Mouse (Mus musculus) neural tube, embryonic 15.5 days (tissue): ENCODE data around the gene Rrp8. TPM values are rescaled to one million over a fixed set of nuclear protein-coding genes. Genes with fewer than 3 reads are reported as not detected.

Source experiments
- ATAC-seq: fragments of 200-750 bp; cut with Nextera tagmentation; 2 replicates; pipeline ENCODE4 v1.8.0; 2017; ENCODE audit warnings: mild to moderate bottlenecking, moderate TSS enrichment, moderate library complexity; ENCODE audit not compliant: low FRiP score
- H3K27ac ChIP-seq: fragments of 300-500 bp; sonication (generic); replicated peaks from 2 replicates; pipeline ENCODE4 v1.5.1; 2015; ENCODE audit warnings: mild to moderate bottlenecking, inconsistent platforms
- H3K27me3 ChIP-seq: fragments of 300-500 bp; sonication (generic); replicated peaks from 2 replicates; pipeline ENCODE4 v1.6.1; 2015; ENCODE audit warnings: inconsistent platforms
- H3K36me3 ChIP-seq: fragments of 300-500 bp; sonication (generic); 2 replicates; pipeline ENCODE4 v1.6.1; 2015; ENCODE audit warnings: inconsistent platforms
- H3K4me1 ChIP-seq: fragments of 300-500 bp; sonication (generic); 2 replicates; pipeline ENCODE4 v1.6.1; 2015; ENCODE audit warnings: inconsistent platforms
- H3K4me2 ChIP-seq: fragments of 300-500 bp; sonication (generic); 2 replicates; pipeline ENCODE4 v1.6.1; 2015; ENCODE audit warnings: inconsistent platforms, mild to moderate bottlenecking, moderate library complexity
- H3K4me3 ChIP-seq: fragments of 300-500 bp; sonication (generic); replicated peaks from 2 replicates; pipeline ENCODE4 v1.5.1; 2015; ENCODE audit warnings: mild to moderate bottlenecking, inconsistent platforms
- H3K9ac ChIP-seq: fragments of 300-500 bp; sonication (generic); replicated peaks from 2 replicates; pipeline ENCODE4 v1.6.1; 2015; ENCODE audit warnings: mild to moderate bottlenecking, inconsistent platforms
- H3K9me3 ChIP-seq: fragments of 300-500 bp; sonication (generic); replicated peaks from 2 replicates; pipeline ENCODE4 v1.6.1; 2016; ENCODE audit warnings: inconsistent platforms
- WGBS: fragments of 180-500 bp; shearing (Covaris S2); methylation state at CpG from one replicate; pipeline ENCODE4 v1.1.7; 2015; ENCODE audit warnings: mixed read lengths; 5-methylcytosine and 5-hydroxymethylcytosine counted together
- polyA plus RNA-seq: library from polyadenylated mRNA; unstranded; fragments of >200 nt; fragmentation: Nextera tagmentation; extraction: Ambion mirVana; gene quantifications from 2 replicates; pipeline ENCODE4 v1.2.1, GENCODE M21; 2015

Gene Rrp8
- polyA plus RNA-seq, result 27.8 and 28.8 TPM in 2 replicates

- peaks cover 45% of the 10 kb centered on the region for H3K36me3 ChIP-seq
- no peaks in the 10 kb centered on the region for H3K9me3 ChIP-seq
- H3K9ac ChIP-seq, result peak within 1 kb of the TSS; percentile 91
- under 1% methylated on average over 30 of the region's 30 CpGs for WGBS
- H3K27me3 ChIP-seq, result no peaks in the 10 kb centered on the region
- H3K4me1 ChIP-seq, result peaks cover 37% of the 10 kb centered on the region
- peak within 1 kb of the TSS; percentile 86 for H3K27ac ChIP-seq
- peak within 1 kb of the TSS; percentile 89 for H3K4me2 ChIP-seq
- peak; percentile 33; the same call in 1 of the 2 replicates for ATAC-seq
- H3K4me3 ChIP-seq, result peak within 1 kb of the TSS; percentile 86
Measured at GRCm38 (mm10) chr7:105736911-105737521, at the start of gene Rrp8. TSS of gene Rrp8 (minus strand) at chr7:105737385.

DNA sequence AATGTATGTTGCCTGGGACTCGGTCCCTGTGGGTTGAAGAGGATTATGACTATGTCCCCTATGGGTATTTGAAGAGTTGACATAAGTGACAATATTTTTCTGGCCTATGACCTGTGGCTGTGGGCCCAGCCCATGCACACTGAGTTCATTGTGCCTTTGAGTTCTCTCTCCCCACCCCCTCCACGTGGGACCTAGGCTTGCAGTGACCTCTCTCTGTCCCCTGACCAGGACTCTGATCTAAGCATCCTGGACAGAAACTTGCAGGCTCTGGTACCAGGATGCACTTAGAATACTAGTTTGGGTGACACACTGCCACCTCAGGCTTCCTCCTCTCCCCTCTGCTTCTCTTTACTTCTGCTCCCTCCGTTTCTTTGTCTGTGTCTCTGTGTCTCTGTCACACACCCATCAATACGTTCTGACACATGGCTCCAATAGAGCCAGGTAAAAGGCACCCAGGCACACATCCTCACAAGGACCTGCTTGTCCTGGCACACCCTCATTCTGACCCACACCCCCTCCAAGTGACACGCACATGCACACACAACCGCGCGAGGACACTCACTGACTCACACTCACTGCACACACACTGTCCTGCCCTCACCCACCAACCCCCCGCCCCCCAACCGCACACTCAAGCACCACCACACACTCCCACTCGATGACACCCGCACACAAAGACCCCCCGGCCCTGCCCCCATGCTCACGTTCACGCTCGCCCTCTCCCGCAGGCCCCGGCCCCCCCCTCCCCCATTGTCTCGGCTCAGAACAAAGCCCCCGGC is 49.5 kb upstream of the Rrp8 start:
- peak overlapping the region; percentile 95 for H3K27ac ChIP-seq
- no peaks in the 10 kb centered on the region for H3K27me3 ChIP-seq
- 3% methylated on average over 20 of the region's 20 CpGs for WGBS
- H3K4me1 ChIP-seq, result peaks cover 50% of the 10 kb centered on the region
- H3K36me3 ChIP-seq, result peaks cover 11% of the 10 kb centered on the region
- H3K4me2 ChIP-seq, result peak overlapping the region; percentile 78
- ATAC-seq, result peak; percentile 81
- H3K4me3 ChIP-seq, result peak overlapping the region; percentile 73
- H3K9ac ChIP-seq, result peak overlapping the region; percentile 92
- no peaks in the 10 kb centered on the region for H3K9me3 ChIP-seq

GRCm38 (mm10) chr7:105784556-105784955 is 47.4 kb upstream of the Rrp8 start:
- H3K4me3 ChIP-seq, result peak overlapping the region; percentile 19
- peaks cover 32% of the 10 kb centered on the region for H3K36me3 ChIP-seq
- ATAC-seq, result no peak
- peaks cover 58% of the 10 kb centered on the region for H3K4me1 ChIP-seq
- peak overlapping the region; percentile 48; the same call in 1 of the 2 replicates for H3K27ac ChIP-seq
- H3K9me3 ChIP-seq, result no peaks in the 10 kb centered on the region
- WGBS, result 6% methylated on average over 4 of the region's 4 CpGs
- no peaks in the 10 kb centered on the region for H3K27me3 ChIP-seq
- peak overlapping the region; percentile 17; the same call in 1 of the 2 replicates for H3K9ac ChIP-seq
- H3K4me2 ChIP-seq, result peak overlapping the region; percentile 78

DNA sequence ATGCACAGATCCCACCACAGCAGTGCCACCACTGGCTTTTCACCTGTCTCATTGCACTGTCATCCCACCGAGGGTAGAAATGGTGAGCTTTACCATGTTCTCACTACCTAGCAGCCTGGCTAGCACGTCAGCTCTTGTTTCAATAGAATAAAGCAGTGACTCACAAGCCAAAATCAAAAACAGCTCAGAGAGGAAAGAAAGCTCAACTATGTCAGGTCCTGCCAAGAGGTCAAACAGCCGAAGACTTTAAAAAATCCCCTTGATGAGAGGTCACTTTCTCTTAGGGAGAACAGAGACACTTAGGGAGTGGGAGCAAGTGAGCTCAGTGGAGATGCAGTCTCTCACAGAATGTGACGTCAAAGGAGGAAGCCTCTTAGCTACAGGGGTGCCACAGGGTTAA is 46.7 kb upstream of the Rrp8 start:
- H3K4me1 ChIP-seq, result peaks cover 65% of the 10 kb centered on the region
- peaks cover 36% of the 10 kb centered on the region for H3K36me3 ChIP-seq
- H3K4me3 ChIP-seq, result no peak overlapping the region
- H3K9me3 ChIP-seq, result no peaks in the 10 kb centered on the region
- H3K4me2 ChIP-seq, result peak overlapping the region; percentile 78
- H3K9ac ChIP-seq, result no peak overlapping the region
- no peak for ATAC-seq
- 53% methylated on average over 4 of the region's 4 CpGs for WGBS
- no peaks in the 10 kb centered on the region for H3K27me3 ChIP-seq
- H3K27ac ChIP-seq, result no peak overlapping the region

- peaks cover 41% of the 10 kb centered on the region for H3K36me3 ChIP-seq
- peaks cover 75% of the 10 kb centered on the region for H3K4me1 ChIP-seq
- H3K4me3 ChIP-seq, result no peak overlapping the region
Measured at GRCm38 (mm10) chr7:105778553-105779265, 41.5 kb upstream of the Rrp8 start.

DNA sequence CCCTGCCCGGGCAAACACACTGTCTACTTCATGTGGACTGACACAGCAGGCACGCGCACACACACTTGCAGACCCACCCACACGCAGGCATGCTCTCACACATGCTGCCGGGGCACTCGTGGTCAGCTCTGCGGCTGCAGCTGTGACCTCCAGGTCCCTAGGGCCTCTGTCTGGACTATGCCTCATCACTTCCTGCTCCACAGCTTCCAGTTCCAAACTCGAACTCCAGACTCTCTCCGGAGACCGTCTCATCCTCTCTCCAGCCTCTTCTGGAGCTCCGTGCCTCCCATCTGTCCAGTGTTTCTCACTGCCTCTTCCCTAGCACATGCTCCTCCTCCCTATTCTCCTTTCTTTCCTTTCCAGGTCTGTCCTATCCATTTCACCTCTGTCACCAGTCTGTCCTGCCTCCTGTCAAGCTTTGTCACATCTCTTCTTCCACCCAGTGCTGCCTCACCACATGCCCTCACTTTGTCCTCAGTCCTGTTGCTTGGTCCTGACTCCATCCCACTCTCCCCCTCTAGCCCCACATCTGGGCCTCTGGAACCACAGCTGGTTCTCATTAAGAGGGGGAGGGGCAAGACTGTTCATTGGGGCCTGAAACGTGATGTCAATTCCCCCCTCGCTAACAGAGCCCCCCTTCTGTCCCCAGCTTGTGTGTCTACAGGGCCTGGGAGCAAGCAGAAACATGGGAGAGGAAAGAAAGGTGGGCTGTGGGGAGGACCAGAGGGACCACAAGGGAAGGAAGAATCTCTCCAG is 40.8 kb upstream of the Rrp8 start:
- ATAC-seq, result peak; percentile 29
- peak overlapping the region; percentile 78 for H3K27ac ChIP-seq
- 46% methylated on average over 13 of the region's 13 CpGs for WGBS
- peak overlapping the region; percentile 44 for H3K4me2 ChIP-seq
- peak overlapping the region; percentile 31; the same call in 1 of the 2 replicates for H3K9ac ChIP-seq
- H3K9me3 ChIP-seq, result no peaks in the 10 kb centered on the region
- H3K27me3 ChIP-seq, result no peaks in the 10 kb centered on the region
- peaks cover 40% of the 10 kb centered on the region for H3K36me3 ChIP-seq
- peak overlapping the region; percentile 14; the same call in 1 of the 2 replicates for H3K4me3 ChIP-seq
- peaks cover 73% of the 10 kb centered on the region for H3K4me1 ChIP-seq

More at GRCm38 (mm10) chr7:105778553-105779265, 41.5 kb upstream of the Rrp8 start:
- H3K9ac ChIP-seq, result peak overlapping the region; percentile 31
- no peaks in the 10 kb centered on the region for H3K9me3 ChIP-seq
- peak; percentile 66 for ATAC-seq
- WGBS, result 13% methylated on average over 4 of the region's 4 CpGs
- peak overlapping the region; percentile 44 for H3K4me2 ChIP-seq
- H3K27ac ChIP-seq, result peak overlapping the region; percentile 78
- H3K27me3 ChIP-seq, result no peaks in the 10 kb centered on the region

GRCm38 (mm10) chr7:105777316-105777715 is 40.1 kb upstream of the Rrp8 start:
- ATAC-seq, result no peak
- peaks cover 42% of the 10 kb centered on the region for H3K36me3 ChIP-seq
- no peaks in the 10 kb centered on the region for H3K27me3 ChIP-seq
- H3K4me1 ChIP-seq, result peaks cover 71% of the 10 kb centered on the region
- no peak overlapping the region for H3K9ac ChIP-seq
- H3K27ac ChIP-seq, result peak overlapping the region; percentile 78; the same call in 1 of the 2 replicates
- 79% methylated on average over 1 of the region's 1 CpGs for WGBS
- H3K4me2 ChIP-seq, result peak overlapping the region; percentile 44
- no peak overlapping the region for H3K4me3 ChIP-seq
- H3K9me3 ChIP-seq, result no peaks in the 10 kb centered on the region

- peaks cover 45% of the 10 kb centered on the region for H3K36me3 ChIP-seq
- no peaks in the 10 kb centered on the region for H3K9me3 ChIP-seq
- no peaks in the 10 kb centered on the region for H3K27me3 ChIP-seq
- 90% methylated on average over 2 of the region's 2 CpGs for WGBS
- ATAC-seq, result no peak
- H3K9ac ChIP-seq, result no peak overlapping the region
- H3K4me2 ChIP-seq, result no peak overlapping the region
- no peak overlapping the region for H3K27ac ChIP-seq
- peaks cover 75% of the 10 kb centered on the region for H3K4me1 ChIP-seq
- no peak overlapping the region for H3K4me3 ChIP-seq
Measured at GRCm38 (mm10) chr7:105776026-105776425, 38.8 kb upstream of the Rrp8 start.

- no peak overlapping the region for H3K27ac ChIP-seq
Measured at GRCm38 (mm10) chr7:105774661-105775060, 37.5 kb upstream of the Rrp8 start.

GRCm38 (mm10) chr7:105773041-105773440 is 35.9 kb upstream of the Rrp8 start:
- Histone ChIP-seq H3K27ac (no peak overlapping the region), H3K27me3 (no peaks in the 10 kb centered on the region), H3K36me3 (peaks cover 46% of the 10 kb centered on the region), H3K9ac (no peak overlapping the region), H3K4me3 (no peak overlapping the region), H3K4me1 (peaks cover 81% of the 10 kb centered on the region), H3K4me2 (no peak overlapping the region), H3K9me3 (no peaks in the 10 kb centered on the region)
- WGBS, result 92% methylated on average over 5 of the region's 5 CpGs
- ATAC-seq, result no peak

More at GRCm38 (mm10) chr7:105774661-105775060, 37.5 kb upstream of the Rrp8 start:
- H3K4me3 ChIP-seq, result no peak overlapping the region
- peaks cover 82% of the 10 kb centered on the region for H3K4me1 ChIP-seq
- ATAC-seq, result no peak
- 44% methylated on average over 8 of the region's 8 CpGs for WGBS
- H3K4me2 ChIP-seq, result no peak overlapping the region
- peaks cover 40% of the 10 kb centered on the region for H3K36me3 ChIP-seq
- H3K9me3 ChIP-seq, result no peaks in the 10 kb centered on the region
- no peaks in the 10 kb centered on the region for H3K27me3 ChIP-seq
- no peak overlapping the region for H3K9ac ChIP-seq

DNA sequence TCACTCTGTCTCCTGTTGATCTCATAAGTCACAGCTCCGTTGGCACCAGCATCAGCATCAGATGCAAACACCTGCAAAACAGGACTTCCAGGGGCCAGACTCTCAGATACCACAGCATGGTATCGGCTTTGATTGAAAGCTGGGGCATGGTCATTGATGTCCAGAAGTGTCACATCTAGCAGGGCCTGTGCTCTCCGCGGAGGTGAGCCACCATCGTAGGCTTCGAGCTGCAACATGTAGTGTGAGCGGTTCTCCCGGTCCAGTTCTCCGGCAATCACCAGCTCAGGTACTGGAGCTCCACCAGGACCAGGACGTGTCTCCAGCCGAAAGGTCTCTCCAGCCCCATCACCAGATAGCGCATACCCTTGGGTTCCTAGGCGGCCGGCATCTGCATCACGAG is 35.1 kb upstream of the Rrp8 start:
- ATAC-seq, result no peak
- Histone ChIP-seq H3K4me3 (no peak overlapping the region), H3K9ac (no peak overlapping the region), H3K4me2 (no peak overlapping the region), H3K36me3 (peaks cover 53% of the 10 kb centered on the region), H3K27me3 (no peaks in the 10 kb centered on the region), H3K27ac (no peak overlapping the region), H3K4me1 (peaks cover 81% of the 10 kb centered on the region), H3K9me3 (no peaks in the 10 kb centered on the region)
- 96% methylated on average over 15 of the region's 15 CpGs for WGBS
